Mouse (Mus musculus) MEL (cell line): ENCODE measurements at regions not wholly inside any gene's neighbourhood (a gene's known extent, or its start where the extent isn't known, plus 50 kb on each side); places are given as distances from the start of the nearest gene placed in this dataset.
A peak's percentile ranks its signal among the peaks of the same experiment; 100 is the strongest.

Experiments used
- DNase-seq: peaks from one replicate; pipeline ENCODE4 v3.0.0; 2011; ENCODE audit warnings: low read depth, low spot score
- H3K27ac ChIP-seq: 2 replicates; pipeline ENCODE4 v1.5.1; 2012; ENCODE audit warnings: low read depth, mild to moderate bottlenecking, control low read depth, low read length, moderate library complexity; ENCODE audit not compliant: control insufficient read depth
- H3K27me3 ChIP-seq, 2 experiments: fragments of 150-350 bp in 1 of 2; sonication (generic) in 1 of 2; 2 replicates each; pipeline ENCODE4 v1.6.1; 2012; ENCODE audit warnings: low read length in 2 of 2, mild to moderate bottlenecking in 2 of 2, improper control_type of control experiment in 1 of 2, moderate library complexity in 1 of 2; ENCODE audit not compliant: insufficient read depth in 2 of 2, control insufficient read depth in 1 of 2
- H3K36me3 ChIP-seq, 2 experiments: 2 replicates each; pipeline ENCODE4 v1.6.1; 2012 to 2014; ENCODE audit warnings: low read length in 2 of 2, improper control_type of control experiment in 1 of 2, inconsistent platforms in 1 of 2, mild to moderate bottlenecking in 1 of 2; ENCODE audit not compliant: insufficient read depth in 2 of 2, control insufficient read depth in 1 of 2
- H3K4me1 ChIP-seq, 2 experiments: fragments of 150-350 bp in 1 of 2; sonication (generic) in 1 of 2; 2 replicates each; pipeline ENCODE4 v1.6.1; 2012; ENCODE audit warnings: low read length in 2 of 2, improper control_type of control experiment in 1 of 2, mild to moderate bottlenecking in 1 of 2; ENCODE audit not compliant: insufficient read depth in 2 of 2, control insufficient read depth in 1 of 2
- H3K4me3 ChIP-seq, 2 experiments: fragments of 150-350 bp in 1 of 2; sonication (generic) in 1 of 2; 2 replicates each; pipeline ENCODE4 v1.5.1; 2012; ENCODE audit warnings: low read depth in 2 of 2, low read length in 2 of 2, mild to moderate bottlenecking in 2 of 2, moderate library complexity in 2 of 2, control low read depth in 1 of 2, improper control_type of control experiment in 1 of 2; ENCODE audit not compliant: control insufficient read depth in 1 of 2, insufficient read depth in 1 of 2
- H3K79me2 ChIP-seq: 2 replicates; pipeline ENCODE4 v1.6.1; 2012; ENCODE audit warnings: mild to moderate bottlenecking, low read length, moderate library complexity; ENCODE audit not compliant: control insufficient read depth, poor library complexity, insufficient read depth
- H3K9ac ChIP-seq: 2 replicates; pipeline ENCODE4 v1.6.1; 2012; ENCODE audit warnings: low read depth, mild to moderate bottlenecking, control low read depth, low read length, moderate library complexity; ENCODE audit not compliant: control insufficient read depth, poor library complexity, severe bottlenecking
- H3K9me3 ChIP-seq: fragments of 150-350 bp; sonication (generic); replicated peaks from 2 replicates; pipeline ENCODE4 v1.6.1; 2012; ENCODE audit warnings: mild to moderate bottlenecking, low read length, improper control_type of control experiment, moderate library complexity; ENCODE audit not compliant: insufficient read depth
- BHLHE40 ChIP-seq: IDR thresholded peaks from 2 replicates; pipeline ENCODE4 v1.6.1; 2012; ENCODE audit warnings: low read depth, mild to moderate bottlenecking, inconsistent platforms, low read length, improper control_type of control experiment, borderline replicate concordance
- CTCF ChIP-seq, 3 experiments: IDR thresholded peaks in 2 of 3; conservative IDR thresholded peaks in 1 of 3; 2 replicates each; pipeline ENCODE4 v1.5.1; 2011 to 2012; ENCODE audit warnings: low read length in 3 of 3, low read depth in 2 of 3, mild to moderate bottlenecking in 2 of 3, improper control_type of control experiment in 1 of 3, inconsistent platforms in 1 of 3, mixed read lengths in 1 of 3, moderate library complexity in 1 of 3; ENCODE audit not compliant: control insufficient read depth in 1 of 3, insufficient read depth in 1 of 3, poor library complexity in 1 of 3, severe bottlenecking in 1 of 3
- EP300 ChIP-seq, 2 experiments: IDR thresholded peaks; 2 replicates each; pipeline ENCODE4 v1.6.1; 2011; ENCODE audit warnings: improper control_type of control experiment in 2 of 2, low read length in 2 of 2, low read depth in 1 of 2, mild to moderate bottlenecking in 1 of 2
- ETS1 ChIP-seq: IDR thresholded peaks from 2 replicates; pipeline ENCODE4 v1.6.1; 2012; ENCODE audit warnings: low read depth, mild to moderate bottlenecking, inconsistent platforms, low read length, improper control_type of control experiment, moderate library complexity
- GATA1 ChIP-seq: IDR thresholded peaks from 2 replicates; pipeline ENCODE4 v1.6.1; 2011; ENCODE audit warnings: low read depth, low read length, improper control_type of control experiment
- HCFC1 ChIP-seq: IDR thresholded peaks from 2 replicates; pipeline ENCODE4 v1.6.1; 2012; ENCODE audit warnings: low read depth, mild to moderate bottlenecking, inconsistent platforms, low read length, improper control_type of control experiment, moderate library complexity
- MAZ ChIP-seq: IDR thresholded peaks from 2 replicates; pipeline ENCODE4 v1.6.1; 2012; ENCODE audit warnings: low read depth, mild to moderate bottlenecking, inconsistent platforms, low read length, improper control_type of control experiment
- MYC ChIP-seq: IDR thresholded peaks from 2 replicates; pipeline ENCODE4 v1.6.1; 2011; ENCODE audit warnings: low read depth, mild to moderate bottlenecking, low read length, improper control_type of control experiment, moderate library complexity
- RAD21 ChIP-seq: IDR thresholded peaks from 2 replicates; pipeline ENCODE4 v1.6.1; 2011; ENCODE audit warnings: mild to moderate bottlenecking, low read depth, low read length, improper control_type of control experiment
- SIN3A ChIP-seq: IDR thresholded peaks from 2 replicates; pipeline ENCODE4 v1.6.1; 2012; ENCODE audit warnings: low read length, improper control_type of control experiment, inconsistent platforms
- SMC3 ChIP-seq: IDR thresholded peaks from 2 replicates; pipeline ENCODE4 v1.6.1; 2011; ENCODE audit warnings: low read depth, low read length, improper control_type of control experiment
- TAL1 ChIP-seq: IDR thresholded peaks from 2 replicates; pipeline ENCODE4 v1.6.1; 2012; ENCODE audit warnings: mild to moderate bottlenecking, inconsistent platforms, low read length, moderate library complexity, mixed read lengths
- TBP ChIP-seq: IDR thresholded peaks from 2 replicates; pipeline ENCODE4 v1.8.0; 2011; ENCODE audit warnings: low read depth, low read length, improper control_type of control experiment
- TCF12 ChIP-seq: IDR thresholded peaks from 2 replicates; pipeline ENCODE4 v1.6.1; 2014; ENCODE audit warnings: low read depth, mild to moderate bottlenecking, inconsistent platforms, low read length, improper control_type of control experiment, moderate library complexity
- UBTF ChIP-seq: IDR thresholded peaks from 2 replicates; pipeline ENCODE4 v1.6.1; 2012; ENCODE audit warnings: low read depth, mild to moderate bottlenecking, inconsistent platforms, low read length, improper control_type of control experiment, moderate library complexity, borderline replicate concordance; ENCODE audit not compliant: insufficient read depth
- USF1 ChIP-seq: IDR thresholded peaks from 2 replicates; pipeline ENCODE4 v1.6.1; 2014; ENCODE audit warnings: low read depth, mild to moderate bottlenecking, inconsistent platforms, low read length, improper control_type of control experiment, moderate library complexity
- ZC3H11A ChIP-seq: IDR thresholded peaks from 2 replicates; pipeline ENCODE4 v1.6.1; 2012; ENCODE audit warnings: low read depth, mild to moderate bottlenecking, inconsistent platforms, low read length, improper control_type of control experiment

DNA sequence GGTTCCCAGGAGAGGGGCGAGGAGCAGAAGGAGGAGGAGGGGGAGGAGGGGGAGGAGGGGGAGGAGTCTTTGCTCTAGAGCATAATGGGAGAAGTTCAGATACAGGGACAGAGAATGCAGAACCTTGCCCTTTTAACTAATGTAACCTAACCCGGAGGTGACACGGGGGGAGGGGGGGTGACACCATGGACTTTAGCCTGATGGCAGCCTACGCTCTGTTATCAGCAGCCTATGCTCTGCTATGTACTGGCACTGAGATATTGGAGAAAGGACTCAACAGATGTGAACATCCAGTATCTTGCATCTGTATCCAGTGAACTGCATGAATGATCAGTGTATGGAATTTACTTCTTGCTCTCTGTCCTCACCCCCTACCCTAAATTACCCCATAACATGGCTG, 77.7 kb upstream of the S1pr1 start:
- peak; percentile 52 for DNase-seq
- Histone ChIP-seq H3K36me3 (peaks cover 0 to 4% of the 10 kb centered on the region in 2 experiments; a peak in 1 of 4 replicates), H3K4me1 (peaks cover 3 to 6% of the 10 kb centered on the region in 2 experiments; a peak in 2 of 4 replicates), H3K9me3 (no peaks in the 10 kb centered on the region), H3K27ac (no peak overlapping the region), H3K27me3 (no peaks in the 10 kb centered on the region), H3K4me3 (no peak overlapping the region), H3K9ac (no peak overlapping the region), H3K79me2 (no peaks in the 10 kb centered on the region)
- TF ChIP-seq TCF12 = 0 out of 2 replicates have a peak, but pooled peaks have one; percentile 12
- TF ChIP-seq GATA1 = peak; percentile 60
- TF ChIP-seq ETS1 = peak; percentile 29; the same call in 1 of the 2 replicates
- no peak for TF ChIP-seq RAD21
- no peak for TF ChIP-seq HCFC1
- TF ChIP-seq EP300 (IDR thresholded peaks at IDR 0.05; ENCODE audit: low read depth in 1 of 2, low read length in 2 of 2) = peak; percentile 14 to 40; a peak in 1 of 4 replicates

DNA sequence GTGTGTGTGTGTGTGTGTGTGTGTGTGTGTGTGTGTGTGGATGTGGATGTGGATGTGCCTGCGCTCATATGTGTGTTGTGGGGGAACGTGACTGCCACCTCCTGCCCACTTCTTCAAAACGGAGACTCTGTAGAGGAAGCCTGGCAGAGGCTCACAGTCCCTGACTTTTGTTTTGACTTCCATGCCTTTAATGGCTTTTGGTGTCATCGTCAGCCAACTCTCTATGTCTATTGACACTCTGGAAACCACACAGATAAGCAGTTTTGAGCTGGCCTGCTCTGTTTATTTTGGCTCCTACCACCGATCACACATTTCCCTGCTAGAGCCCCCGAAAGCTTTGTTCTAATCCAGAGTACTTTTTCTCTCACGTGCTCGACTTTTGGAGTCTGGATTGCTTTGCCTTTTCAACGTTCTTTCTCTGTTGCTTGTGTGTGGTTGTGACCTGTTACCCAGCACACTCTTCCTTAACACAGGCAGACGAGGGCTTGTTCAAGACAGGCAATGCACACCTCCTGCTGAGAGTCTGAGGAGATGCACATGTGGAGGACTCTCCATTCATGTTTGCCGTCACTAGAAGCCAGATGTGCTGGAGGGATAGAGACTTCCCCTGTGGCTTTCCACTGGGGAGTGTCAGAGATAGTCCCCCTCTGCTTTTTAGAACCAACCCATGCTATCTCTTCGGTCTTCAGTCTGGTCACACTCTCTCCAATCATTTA, 78.6 kb upstream of the S1pr1 start:
- Histone ChIP-seq H3K4me3 (peak overlapping the region; percentile 21 to 35), H3K36me3 (peaks cover 0 to 4% of the 10 kb centered on the region in 2 experiments; a peak in 1 of 4 replicates), H3K4me1 (peaks cover 3 to 6% of the 10 kb centered on the region in 2 experiments; a peak in 2 of 4 replicates), H3K79me2 (no peaks in the 10 kb centered on the region), H3K27me3 (no peaks in the 10 kb centered on the region), H3K9me3 (no peaks in the 10 kb centered on the region), H3K9ac (peak overlapping the region; percentile 11; the same call in 1 of the 2 replicates), H3K27ac (0 out of 2 replicates have a peak overlapping the region, but pooled peaks have one; percentile 15)
- TF ChIP-seq ZC3H11A = 0 out of 2 replicates have a peak, but pooled peaks have one; percentile 19
- peak in 1 of 2 experiments; percentile 6; a peak in 1 of 4 replicates for TF ChIP-seq EP300 (IDR thresholded peaks at IDR 0.05; ENCODE audit: low read depth in 1 of 2, low read length in 2 of 2)
- TF ChIP-seq RAD21 = peak; percentile 29
- no peak; the same call in 1 of the 2 replicates for TF ChIP-seq SIN3A
- TF ChIP-seq CTCF (IDR thresholded peaks at IDR 0.05 in 2 of 3, conservative IDR thresholded peaks at IDR 0.05 in 1 of 3; ENCODE audit: control insufficient read depth in 1 of 3, insufficient read depth in 1 of 3, low read depth in 2 of 3, low read length in 3 of 3, poor library complexity in 1 of 3, severe bottlenecking in 1 of 3) = peak in 2 of 3 experiments; percentile 35 to 41; a peak in 4 of 6 replicates
- 0 out of 2 replicates have a peak, but pooled peaks have one; percentile 9 for TF ChIP-seq GATA1
- peak; percentile 67; the same call in 1 of the 2 replicates for TF ChIP-seq BHLHE40
- TF ChIP-seq MAZ = no peak
- no peak; the same call in 1 of the 2 replicates for TF ChIP-seq TCF12
- TF ChIP-seq MYC = 0 out of 2 replicates have a peak, but pooled peaks have one; percentile 38
- TF ChIP-seq UBTF = no peak
- peak; percentile 19; the same call in 1 of the 2 replicates for TF ChIP-seq USF1
- peak; percentile 49 for TF ChIP-seq SMC3
- no peak for TF ChIP-seq TBP
- TF ChIP-seq TAL1 = peak; percentile 52
- DNase-seq = peak; percentile 67
